Mouse (Mus musculus) cerebellum, postnatal 25 days (tissue): ENCODE data around the gene Gm156.
"Not testable (repeated sequence)": the region's sequence is repeated elsewhere in the genome, so short reads cannot be mapped to it uniquely, and the experiment has no call there.

Experiments used
- DNase-seq, 2 experiments: peaks; one replicate each; pipeline ENCODE4 v3.0.0; 2021; ENCODE audit warnings: mixed read lengths in 2 of 2

The Gm156 gene

DNA sequence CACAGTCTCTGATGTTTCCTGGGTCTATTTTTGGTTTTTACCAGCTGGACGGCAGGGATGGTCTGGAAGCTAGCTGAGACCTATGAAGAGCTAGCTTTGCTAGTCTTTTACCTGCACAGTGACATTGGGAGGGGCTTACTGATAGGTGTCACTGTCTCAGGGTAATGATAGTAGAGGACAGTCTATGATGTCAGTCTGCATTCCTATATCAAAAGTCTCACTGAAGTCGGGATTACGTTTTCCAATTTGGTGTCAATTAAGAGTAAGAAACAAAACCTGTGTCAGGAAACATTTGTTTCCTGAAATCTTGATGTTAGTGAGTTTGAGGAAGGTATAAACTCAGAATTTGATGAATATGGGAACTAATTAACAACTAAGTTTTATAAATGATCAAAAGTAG lies at the start of gene Gm156:
Gene Gm156, minus strand, starts transcription at position 101 of the 400 bp plus-strand sequence.
- not testable (repeated sequence) for DNase-seq

DNA sequence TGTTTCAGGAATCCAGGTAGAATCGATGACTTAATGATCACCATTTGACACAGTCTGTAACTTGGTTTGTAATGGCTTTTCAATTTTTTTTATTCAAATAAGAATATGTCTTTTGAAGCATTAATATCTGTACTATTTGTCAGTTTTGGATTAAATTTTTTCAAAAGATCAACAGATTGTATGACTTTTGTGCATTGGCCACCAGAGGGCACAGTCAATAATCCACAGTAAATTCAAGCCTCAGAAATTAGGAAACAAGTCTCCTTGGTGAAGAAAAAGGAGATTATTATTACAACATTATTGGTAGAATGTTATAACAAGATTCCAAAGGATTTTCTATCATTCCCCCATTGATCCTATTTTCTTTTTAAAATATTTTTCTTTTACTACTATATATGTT lies 41.5 kb upstream of the Gm156 start:
- no peak for DNase-seq

DNA sequence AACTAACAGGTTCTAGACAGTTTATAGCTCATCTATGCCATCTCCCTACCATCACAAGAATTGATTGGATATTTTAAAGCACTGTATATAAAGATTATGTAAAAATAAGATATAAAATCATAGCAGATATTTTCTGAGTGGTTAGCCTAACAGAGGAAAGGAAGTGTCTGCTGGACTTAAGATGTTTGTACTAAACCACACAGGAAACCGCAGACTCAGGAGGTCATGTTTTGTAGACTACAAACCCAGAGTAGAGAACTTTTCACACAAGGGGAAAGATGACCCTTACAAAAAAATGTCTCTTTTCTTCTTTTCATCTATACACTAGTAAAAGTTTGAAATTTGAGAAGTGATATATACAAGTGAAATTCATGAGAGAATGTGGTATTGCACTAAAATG lies 39.9 kb upstream of the Gm156 start:
- no peak for DNase-seq

DNA sequence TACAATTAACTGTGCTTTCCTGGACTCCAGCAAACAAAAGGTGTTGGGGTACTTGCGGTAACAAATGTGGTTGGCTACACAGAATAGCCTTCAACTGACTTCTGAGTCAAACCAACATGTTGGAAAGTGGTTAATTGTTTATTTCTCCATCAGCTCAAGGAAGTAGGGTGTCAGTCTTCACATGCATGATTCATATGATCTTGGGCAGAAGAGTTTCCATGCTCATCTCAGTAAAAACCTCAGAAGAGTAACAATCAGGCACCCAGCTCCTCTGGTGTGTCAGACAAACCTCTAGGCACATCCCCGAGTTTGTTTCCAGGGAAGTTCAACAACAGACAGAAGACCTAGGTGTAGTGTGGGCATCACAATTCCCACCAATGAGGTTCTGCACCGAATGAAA lies 33.7 kb upstream of the Gm156 start:
- DNase-seq = no peak

DNA sequence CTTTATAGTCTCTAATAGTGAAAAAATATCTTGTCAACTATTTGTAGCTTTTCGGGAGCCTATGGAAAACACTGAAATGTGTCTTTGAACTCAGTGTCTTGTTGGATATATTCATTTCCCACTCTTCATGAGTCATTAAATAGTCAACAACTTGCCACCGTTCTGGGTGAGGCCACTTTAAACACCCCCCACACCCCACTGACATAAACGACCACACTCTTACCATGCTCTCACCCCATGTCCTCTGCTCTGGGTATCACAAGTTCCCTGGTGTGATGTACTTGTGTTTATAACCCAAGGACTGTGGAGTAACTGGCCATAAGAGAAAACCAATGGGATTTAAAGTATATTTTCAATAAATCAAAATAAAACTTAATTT lies 36.4 kb downstream of the Gm156 start:
- DNase-seq = no peak

DNA sequence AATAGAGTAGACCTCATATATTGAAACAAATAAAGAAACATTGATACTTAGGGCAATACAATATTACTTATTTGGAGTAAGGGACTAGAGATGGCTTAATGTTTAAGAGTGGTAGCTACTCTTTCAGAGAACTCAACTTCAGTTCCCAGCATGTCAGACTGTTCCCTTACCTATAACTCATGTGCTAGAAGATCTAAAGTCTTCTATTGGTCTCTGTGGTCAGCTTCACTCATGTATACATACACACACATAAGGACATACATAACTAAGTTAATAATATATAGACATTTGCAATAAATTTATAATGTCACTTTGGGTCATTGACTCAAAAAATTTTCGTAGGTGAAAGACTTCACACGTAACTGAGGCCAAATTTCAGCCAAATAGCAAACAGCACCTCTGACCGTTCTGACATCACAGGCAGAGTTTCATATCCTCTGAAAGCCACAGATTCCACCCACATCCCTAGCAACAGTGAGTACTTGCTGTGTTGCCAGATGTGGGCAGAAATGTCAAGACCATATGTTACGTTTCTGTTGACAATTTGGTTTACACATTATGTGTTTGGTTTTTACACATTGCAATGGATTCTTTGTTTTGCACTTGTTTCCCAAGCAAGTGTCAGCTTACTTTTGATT lies 36.9 kb downstream of the Gm156 start:
- DNase-seq = no peak

DNA sequence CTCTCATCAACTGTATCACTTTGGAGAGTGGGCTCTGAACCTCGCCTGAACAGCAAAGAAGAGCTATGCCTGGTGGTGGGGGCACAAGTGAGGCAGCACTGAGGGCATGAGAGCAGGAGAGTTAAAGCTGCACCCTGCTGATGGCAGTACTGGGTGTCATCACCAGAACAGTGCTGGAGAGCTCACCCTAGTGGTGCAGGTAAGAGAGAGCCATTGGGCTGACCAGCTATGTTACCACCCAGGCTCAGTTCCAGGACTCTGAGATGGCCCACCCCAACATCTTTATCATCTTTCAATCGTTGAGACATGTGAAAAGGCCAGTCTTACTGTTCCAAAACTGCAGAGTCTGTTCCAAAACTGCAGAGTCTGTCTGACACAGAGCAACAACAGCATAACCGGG lies 37.9 kb downstream of the Gm156 start:
- no peak for DNase-seq

DNA sequence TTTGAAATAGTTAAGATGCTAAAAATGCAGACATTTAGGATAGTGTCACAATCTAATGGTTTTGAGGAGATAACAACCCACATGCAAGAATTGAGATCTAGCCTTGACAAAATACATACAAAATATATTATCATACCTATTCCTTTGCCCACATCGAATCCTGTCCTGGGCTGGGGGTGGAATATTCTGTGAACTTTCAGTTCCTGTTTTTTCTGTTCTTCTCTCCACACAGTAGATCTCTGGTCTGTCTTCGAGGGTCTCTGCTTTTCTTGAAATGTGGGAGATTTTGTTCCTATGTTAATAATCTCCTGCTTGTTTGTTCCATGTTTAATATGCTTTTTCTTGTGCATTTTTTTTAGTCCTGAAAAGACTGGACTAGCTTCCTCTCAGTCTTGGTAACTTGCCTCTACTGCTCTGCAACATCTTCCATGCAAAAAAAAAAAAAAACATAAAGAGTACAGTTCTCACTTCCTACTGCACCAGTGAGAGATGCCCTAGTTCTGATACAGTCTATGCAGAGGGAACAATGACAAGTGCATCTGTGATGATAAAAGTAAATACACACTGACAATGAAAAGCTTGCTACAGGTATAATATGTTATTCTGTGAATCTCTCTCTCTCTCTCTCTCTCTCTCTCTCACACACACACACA lies 43.9 kb downstream of the Gm156 start, which contains the start of gene Klri2:
Gene Klri2, minus strand, starts transcription at position 416 of the 653 bp plus-strand sequence.
- no peak for DNase-seq

DNA sequence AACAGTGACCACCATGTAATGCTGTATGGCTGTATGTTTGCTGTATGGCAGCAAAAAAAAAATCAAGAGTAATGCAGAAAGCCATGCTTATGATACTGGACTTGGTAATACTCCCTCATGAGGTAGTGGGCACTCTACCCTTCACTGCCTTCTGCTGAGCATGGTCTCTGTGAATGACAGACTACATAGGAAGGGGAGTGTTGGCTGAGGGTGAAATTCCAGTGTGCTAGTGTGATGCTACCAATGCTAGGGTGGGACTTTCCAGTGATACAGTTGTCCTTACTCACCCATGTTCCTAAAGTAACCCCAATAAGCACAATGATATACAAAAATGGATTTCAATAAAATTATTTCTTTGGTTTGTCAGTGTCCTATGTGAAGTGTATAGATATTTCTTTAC lies 47.7 kb downstream of the Gm156 start:
- DNase-seq = no peak

DNA sequence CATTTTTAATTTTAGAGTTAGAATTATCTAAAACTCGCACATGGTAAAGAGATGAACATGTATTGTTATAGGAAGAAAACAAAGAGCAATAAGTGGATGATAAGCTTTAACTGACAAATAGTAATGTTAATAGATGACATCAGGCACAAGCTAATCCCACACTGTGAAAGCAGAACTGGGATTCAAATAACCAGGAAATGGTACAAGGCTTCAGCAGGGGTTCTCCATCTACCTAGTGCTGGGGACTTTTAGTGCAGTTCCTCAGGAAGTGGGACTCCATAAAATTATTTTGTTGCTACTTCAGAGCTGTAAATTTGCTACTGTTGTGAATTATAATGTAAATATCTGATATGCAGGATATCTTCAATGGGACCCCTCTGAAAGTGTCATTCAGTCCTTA lies 56.8 kb downstream of the Gm156 start:
- no peak for DNase-seq

DNA sequence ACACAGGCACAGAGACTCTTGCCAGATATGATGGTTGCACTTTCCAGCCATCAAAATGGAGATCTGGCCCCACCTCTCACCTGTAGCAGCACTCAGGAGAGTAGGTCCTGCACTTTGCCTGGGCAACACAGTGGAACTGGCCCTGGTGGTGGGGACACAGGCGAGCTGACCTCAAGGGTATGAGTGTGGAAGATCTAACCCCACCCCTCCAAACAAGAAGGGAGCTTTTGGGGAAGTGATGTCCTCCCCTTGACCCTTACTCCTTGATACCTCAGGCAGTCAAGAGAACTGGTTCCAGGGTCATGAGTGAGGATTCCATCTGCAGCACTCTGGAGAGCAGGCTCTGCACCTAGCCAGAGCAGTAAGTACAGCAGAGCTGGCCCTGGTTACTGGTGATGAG lies 62.7 kb downstream of the Gm156 start:
- DNase-seq = no peak

DNA sequence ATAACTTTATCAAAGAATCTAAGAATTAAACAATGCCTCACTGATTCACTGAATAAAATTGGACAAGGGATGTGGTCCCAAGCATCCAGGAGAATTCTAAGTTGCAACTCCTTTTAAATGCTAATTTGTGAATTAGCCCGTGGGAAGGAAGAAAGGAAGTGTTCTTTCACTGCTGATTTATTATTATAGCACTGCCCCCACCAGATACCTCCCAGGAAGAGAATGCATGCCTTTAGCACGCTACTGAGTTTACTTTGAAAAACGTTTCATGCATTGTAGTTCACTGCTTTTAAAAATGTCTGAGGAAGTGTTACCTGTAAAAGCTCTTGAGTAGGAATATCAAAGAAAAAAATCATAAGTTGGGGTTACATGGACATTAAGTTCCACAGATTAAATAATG lies 63.6 kb downstream of the Gm156 start:
- DNase-seq = no peak

DNA sequence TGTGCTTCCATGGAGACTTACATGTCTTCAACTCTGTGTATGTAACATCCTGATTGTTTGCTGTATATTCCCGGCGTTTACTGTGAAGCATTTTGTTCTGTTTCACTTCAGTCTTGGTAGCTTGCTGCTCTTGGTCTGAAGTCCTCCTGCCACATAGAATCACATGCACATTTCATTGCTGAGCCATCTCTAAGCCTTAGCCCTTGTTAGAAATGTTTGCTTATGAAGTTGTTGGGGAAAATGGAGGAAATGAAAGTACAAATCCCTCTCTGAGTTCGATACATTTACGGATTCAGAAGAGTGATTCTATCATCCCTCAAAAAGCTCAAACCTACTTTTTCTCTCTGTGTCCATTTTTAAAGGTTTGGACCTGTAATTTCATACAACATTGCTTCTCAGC lies 67.0 kb downstream of the Gm156 start, which contains the start of gene Klri1:
Gene Klri1, minus strand, starts transcription at position 101 of the 400 bp plus-strand sequence.
- DNase-seq = no peak
